Mouse (Mus musculus) macrophage (primary cell): ENCODE measurements around the gene Gpr84. TPM values are rescaled to one million over a fixed set of nuclear protein-coding genes. Genes with fewer than 3 reads are reported as not detected.
"Not testable (repeated sequence)": the region's sequence is repeated elsewhere in the genome, so short reads cannot be mapped to it uniquely, and the experiment has no call there.

Experiments
- H3K27ac ChIP-seq: fragments of 350-480 bp; formaldehyde crosslinking; 2 replicates; pipeline ENCODE4 v1.9.0; 2021
- H3K36me3 ChIP-seq: fragments of 350-480 bp; formaldehyde crosslinking; 2 replicates; pipeline ENCODE4 v1.9.0; 2021; ENCODE audit errors: inconsistent target
- H3K4me3 ChIP-seq: fragments of 350-480 bp; formaldehyde crosslinking; 2 replicates; pipeline ENCODE4 v1.9.0; 2021; ENCODE audit errors: inconsistent target
- H3K79me2 ChIP-seq: fragments of 350-480 bp; formaldehyde crosslinking; 2 replicates; pipeline ENCODE4 v1.9.0; 2021; ENCODE audit errors: inconsistent target
- WGBS: methylation state at CpG from one replicate; pipeline ENCODE4 v1.1.7; 2026; ENCODE audit warnings: inconsistent platforms; ENCODE audit not compliant: missing documents; 5-methylcytosine and 5-hydroxymethylcytosine counted together
- polyA plus RNA-seq: library from polyadenylated mRNA; stranded (reverse); fragments of 250-400 nt; gene quantifications from 3 replicates; pipeline ENCODE4 v1.2.4, GENCODE M21; 2018; ENCODE audit warnings: inconsistent platforms

Gene Gpr84
- polyA plus RNA-seq, 1 experiment from 2014 or later: 0.93 TPM

GRCm38 (mm10) chr15:103277949-103278348 lies 32.5 kb downstream of the Gpr84 start:
- no peak overlapping the region for H3K27ac ChIP-seq
- 82% methylated on average over 7 of the region's 7 CpGs for WGBS

DNA sequence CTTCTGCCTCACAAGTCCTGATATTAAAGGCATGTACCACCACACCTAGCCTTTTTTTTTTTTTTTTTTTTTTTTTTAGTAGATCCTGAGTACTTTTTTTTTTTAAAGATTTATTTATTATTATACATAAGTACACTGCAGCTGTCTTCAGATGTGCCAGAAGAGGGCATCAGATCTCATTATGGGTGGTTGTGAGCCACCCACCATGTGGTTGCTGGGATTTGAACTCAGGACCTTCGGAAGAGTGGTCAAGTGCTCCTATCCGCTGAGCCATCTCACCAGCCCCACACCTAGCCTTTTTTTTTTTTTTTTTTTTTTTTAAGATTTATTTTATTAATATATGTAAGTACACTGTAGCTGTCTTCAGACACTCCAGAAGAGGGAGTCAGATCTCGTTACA lies 34.5 kb downstream of the Gpr84 start:
- H3K79me2 ChIP-seq: peaks cover 83% of the 10 kb centered on the region
- not testable (repeated sequence) for H3K36me3 ChIP-seq, H3K4me3 ChIP-seq, H3K27ac ChIP-seq
- no CpG with 5 or more reads among the region's 3 CpGs for WGBS

More at GRCm38 (mm10) chr15:103277949-103278348, 32.5 kb downstream of the Gpr84 start:
- Histone ChIP-seq H3K36me3 (no peaks in the 10 kb centered on the region), H3K4me3 (no peak overlapping the region), H3K79me2 (peaks cover 100% of the 10 kb centered on the region)

DNA sequence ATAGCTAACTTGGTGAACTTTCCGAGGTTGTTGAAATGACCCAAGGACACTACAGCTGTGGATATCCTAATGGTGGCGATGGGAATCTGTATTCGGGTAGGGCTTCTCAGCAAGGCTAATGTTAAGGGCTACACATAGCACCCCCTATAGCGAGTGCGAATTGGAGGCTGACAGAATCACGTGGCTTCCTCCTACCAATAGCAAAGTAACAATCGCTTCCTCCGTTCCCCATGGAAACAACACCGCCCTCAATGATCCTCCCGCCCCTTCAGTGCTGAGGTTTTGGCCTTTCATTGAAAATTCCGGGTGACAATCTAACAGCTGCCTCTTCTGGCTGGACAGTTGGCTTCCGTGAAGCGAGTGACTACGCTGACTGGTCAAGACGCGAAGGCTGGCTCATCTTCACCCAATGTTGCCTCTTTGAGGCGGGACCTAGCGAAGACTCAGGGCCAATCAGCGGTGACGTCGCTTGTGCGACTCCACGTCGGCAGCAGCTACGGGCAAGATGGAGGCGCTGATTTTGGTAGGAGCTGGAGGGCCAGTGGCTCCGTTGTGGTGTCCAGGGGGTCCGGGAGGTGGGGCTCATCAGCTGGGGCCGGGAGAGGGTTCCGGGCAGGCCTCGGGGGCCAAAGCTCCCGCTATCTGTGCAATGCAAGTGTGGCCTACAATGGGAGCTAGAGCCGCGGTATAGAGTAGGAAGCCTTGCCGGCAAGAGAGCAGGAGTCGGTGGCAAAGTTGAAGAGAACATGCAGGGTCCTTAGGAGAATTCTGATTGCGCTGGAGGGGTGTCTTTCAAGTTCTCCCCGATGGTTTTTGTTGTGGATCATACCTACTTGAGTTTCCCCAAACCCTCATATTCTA lies 37.8 kb downstream of the Gpr84 start, which contains the start of gene Copz1:
Copz1 (plus strand) TSS at position 296 of the 861 bp plus-strand sequence.
- under 1% methylated on average over 38 of the region's 38 CpGs for WGBS
- H3K79me2 ChIP-seq: peaks cover 50% of the 10 kb centered on the region
- H3K27ac ChIP-seq: peak within 1 kb of the TSS; percentile 64
- peak within 1 kb of the TSS; percentile 97 for H3K4me3 ChIP-seq
- no peaks in the 10 kb centered on the region for H3K36me3 ChIP-seq

DNA sequence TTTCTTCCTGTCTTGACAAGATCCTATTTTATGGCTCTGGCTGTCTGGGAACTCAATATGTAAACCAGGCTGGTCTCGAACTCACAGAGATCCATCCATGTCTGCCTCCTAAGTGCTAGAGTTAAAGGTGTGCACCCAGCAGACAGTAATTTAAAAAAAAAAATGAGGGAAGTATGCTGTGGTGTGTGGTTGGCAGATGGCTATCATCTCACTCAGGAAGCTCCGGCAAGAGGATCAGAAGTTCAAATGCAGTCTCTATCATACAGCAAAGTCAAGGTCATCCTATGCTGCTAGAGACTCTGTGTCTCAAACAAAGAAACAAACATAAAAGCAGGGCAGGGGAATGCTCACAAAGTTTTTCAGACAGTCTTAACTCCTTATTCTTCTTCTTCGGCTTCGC lies 41.5 kb downstream of the Gpr84 start:
- 85% methylated on average over 3 of the region's 4 CpGs for WGBS
- Histone ChIP-seq H3K27ac (no peak overlapping the region), H3K79me2 (peaks cover 13% of the 10 kb centered on the region), H3K36me3 (no peaks in the 10 kb centered on the region), H3K4me3 (no peak overlapping the region)

GRCm38 (mm10) chr15:103264794-103265193 lies 45.6 kb downstream of the Gpr84 start:
- WGBS: 100% methylated on average over 2 of the region's 2 CpGs
- Histone ChIP-seq H3K27ac (no peak overlapping the region), H3K36me3 (no peaks in the 10 kb centered on the region), H3K4me3 (no peak overlapping the region), H3K79me2 (no peaks in the 10 kb centered on the region)

GRCm38 (mm10) chr15:103259989-103260388 lies 50.4 kb downstream of the Gpr84 start:
- Histone ChIP-seq H3K27ac (peak overlapping the region; percentile 32), H3K79me2 (no peaks in the 10 kb centered on the region), H3K4me3 (peak overlapping the region; percentile 4; the same call in 1 of the 2 replicates), H3K36me3 (no peaks in the 10 kb centered on the region)
- 0% methylated on average over 1 of the region's 1 CpGs for WGBS

DNA sequence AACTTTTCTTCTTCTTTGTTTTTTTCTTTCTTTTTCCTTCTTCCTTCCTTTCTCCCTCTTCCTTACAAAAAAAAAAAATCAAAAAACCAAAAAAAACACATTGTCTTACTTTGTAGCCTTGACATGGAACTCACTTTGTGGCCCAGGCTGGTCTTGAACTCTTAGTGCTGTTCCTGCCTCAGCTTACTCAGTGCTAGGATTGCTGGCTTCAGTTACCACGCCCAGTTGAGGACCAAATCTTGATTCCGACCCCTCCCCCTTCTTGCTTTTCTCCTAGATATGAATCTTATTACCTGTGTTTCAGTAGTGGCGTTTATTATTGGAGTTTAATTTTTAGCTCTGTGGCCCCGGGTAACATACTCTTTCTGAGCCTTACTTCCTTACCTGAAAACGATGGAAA lies 51.2 kb downstream of the Gpr84 start:
- no peak overlapping the region for H3K4me3 ChIP-seq
- no peaks in the 10 kb centered on the region for H3K36me3 ChIP-seq
- H3K79me2 ChIP-seq: peaks cover 6% of the 10 kb centered on the region; the same call in 1 of the 2 replicates
- H3K27ac ChIP-seq: no peak overlapping the region
- WGBS: 20% methylated on average over 5 of the region's 5 CpGs

Other genes starting within 250 kb of the Gpr84 start
- gene Smug1, start 143.5 kb downstream of the Gpr84 start, polyA plus RNA-seq: 3.2 to 6.0 TPM (median 5.0 TPM) in 3 replicates
- 12.1 to 27.7 TPM (median 15.0 TPM) in 3 replicates for gene Cbx5, start 70.8 kb downstream of the Gpr84 start, polyA plus RNA-seq
- gene Hnrnpa1, start 70.2 kb downstream of the Gpr84 start, polyA plus RNA-seq: 108 to 322 TPM (median 228 TPM) in 3 replicates
- 0.79 to 3.5 TPM (median 1.8 TPM) in 3 replicates for gene Nfe2, start 52.2 kb downstream of the Gpr84 start, polyA plus RNA-seq
- 123 to 145 TPM (median 136 TPM) in 3 replicates for gene Copz1, start 37.9 kb downstream of the Gpr84 start, polyA plus RNA-seq
- 38.1 to 73.9 TPM (median 63.3 TPM) in 3 replicates for gene Zfp385a, start 29.5 kb upstream of the Gpr84 start, polyA plus RNA-seq
- 24.4 to 49.9 TPM (median 30.3 TPM) in 3 replicates for gene Itga5, start 56.2 kb upstream of the Gpr84 start, polyA plus RNA-seq
- not detected in 3 replicates for gene Gtsf1, start 119.9 kb upstream of the Gpr84 start, polyA plus RNA-seq
- not detected in 3 replicates for gene Gtsf2, start 137.9 kb upstream of the Gpr84 start, polyA plus RNA-seq
- gene Nckap1l, start 143.2 kb upstream of the Gpr84 start, polyA plus RNA-seq: 290 to 353 TPM (median 316 TPM) in 3 replicates
- gene Pde1b, start 192.4 kb upstream of the Gpr84 start, polyA plus RNA-seq: 11.3 to 21.5 TPM (median 12.8 TPM) in 3 replicates
- gene Ppp1r1a, start 227.4 kb upstream of the Gpr84 start, polyA plus RNA-seq: 0.29 TPM in 1 of 3 replicates, not detected in the others